Mouse (Mus musculus): ENCODE results near the gene Fam207a. TPM values are rescaled to one million over a fixed set of nuclear protein-coding genes. Genes with fewer than 3 reads are reported as not detected.

The Fam207a gene
- total and polyA plus RNA-seq, 2 experiments from 2014 or later = 16.1 to 18.1 TPM

GRCm38 (mm10) chr10:77448209-77448608 is 67.4 kb downstream of the Fam207a start:
- Histone ChIP-seq H3K27me3 (ENCODE audit: control insufficient read depth, insufficient read depth, low read length) (no peaks in the 10 kb centered on the region), H3K9me3 (replicated peaks; ENCODE audit: control insufficient read depth, low read length) (no peaks in the 10 kb centered on the region), H3K36me3 (replicated peaks; ENCODE audit: control insufficient read depth, insufficient read depth, low read length) (no peaks in the 10 kb centered on the region), H3K4me2 (ENCODE audit: low read depth, low read length) (no peak overlapping the region), H3K4me3 (ENCODE audit: low read depth, low read length) (no peak overlapping the region), H3K27ac (ENCODE audit: low read depth) (peak overlapping the region; percentile 83), H3K4me1 (ENCODE audit: control insufficient read depth, insufficient read depth) (peaks cover 33% of the 10 kb centered on the region), H3K9ac (replicated peaks; ENCODE audit: low read depth, low read length) (no peak overlapping the region)
- 65% methylated on average over 7 of the region's 7 CpGs for WGBS
- TF ChIP-seq CTCF (IDR thresholded peaks at IDR 0.05; ENCODE audit: low read depth) (no peak), EP300 (IDR thresholded peaks at IDR 0.05; ENCODE audit: low read depth) (no peak)
- ATAC-seq (ENCODE audit: insufficient read depth, low read depth) = no peak
- DNase-seq (ENCODE audit: low spot score) = no peak

DNA sequence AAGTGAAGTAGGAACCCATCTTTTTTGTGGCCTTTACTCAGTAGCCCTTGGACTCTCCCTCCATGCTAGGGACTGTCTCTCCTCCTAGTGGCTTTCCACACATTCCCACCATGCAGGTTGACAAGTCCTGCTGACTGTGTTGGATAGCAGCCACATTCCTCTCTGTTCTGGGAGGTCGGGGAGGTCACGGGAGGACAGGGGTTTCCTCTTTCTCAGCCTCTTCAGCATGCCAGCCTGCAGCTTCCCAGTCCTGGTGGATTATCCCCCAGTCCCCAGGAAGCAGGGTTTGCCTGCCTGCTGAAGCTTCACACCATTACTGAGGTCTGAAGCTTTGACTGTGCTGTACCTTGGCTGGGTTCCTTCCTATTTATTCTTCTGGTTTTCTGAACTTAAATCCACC is 67.8 kb downstream of the Fam207a start:
- peaks cover 33% of the 10 kb centered on the region for H3K4me1 ChIP-seq (ENCODE audit: control insufficient read depth, insufficient read depth)
- WGBS = 0% methylated on average over 2 of the region's 2 CpGs
- ATAC-seq (ENCODE audit: insufficient read depth, low read depth) (peak; percentile 82), DNase-seq (ENCODE audit: low spot score) (peak; percentile 81)
- TF ChIP-seq EP300 (IDR thresholded peaks at IDR 0.05; ENCODE audit: low read depth) (no peak; the same call in 1 of the 2 replicates), CTCF (IDR thresholded peaks at IDR 0.05; ENCODE audit: low read depth) (0 out of 2 replicates have a peak, but pooled peaks have one; percentile 28)
- no peak overlapping the region for H3K9ac ChIP-seq (replicated peaks; ENCODE audit: low read depth, low read length)
- H3K4me3 ChIP-seq (ENCODE audit: low read depth, low read length) = no peak overlapping the region
- no peaks in the 10 kb centered on the region for H3K9me3 ChIP-seq (replicated peaks; ENCODE audit: control insufficient read depth, low read length)
- peak overlapping the region; percentile 83 for H3K27ac ChIP-seq (ENCODE audit: low read depth)
- H3K4me2 ChIP-seq (ENCODE audit: low read depth, low read length) = no peak overlapping the region
- H3K36me3 ChIP-seq (replicated peaks; ENCODE audit: control insufficient read depth, insufficient read depth, low read length) = no peaks in the 10 kb centered on the region
- H3K27me3 ChIP-seq (ENCODE audit: control insufficient read depth, insufficient read depth, low read length) = no peaks in the 10 kb centered on the region

DNA sequence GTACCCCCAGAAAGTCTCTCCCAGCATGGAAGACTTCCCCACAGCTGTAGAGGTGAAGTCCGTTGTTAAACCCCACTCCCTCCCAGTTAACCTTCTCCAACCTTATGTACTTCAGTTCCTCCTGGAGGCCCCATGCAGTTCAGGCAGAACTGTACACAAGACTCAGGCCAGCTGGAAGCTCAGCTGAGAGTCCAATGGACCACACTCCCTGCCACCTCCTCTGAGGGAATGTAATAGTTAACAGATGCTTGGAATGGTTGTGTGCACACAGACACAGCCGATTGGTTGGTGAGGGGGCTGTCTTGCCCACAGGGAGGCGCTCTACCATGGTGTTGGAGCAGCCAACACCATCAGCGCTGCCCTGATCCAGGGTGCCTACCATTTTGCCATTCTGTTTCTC is 73.3 kb downstream of the Fam207a start:
- Histone ChIP-seq H3K9me3 (replicated peaks; ENCODE audit: control insufficient read depth, low read length) (no peaks in the 10 kb centered on the region), H3K4me1 (ENCODE audit: control insufficient read depth, insufficient read depth) (peaks cover 21% of the 10 kb centered on the region), H3K36me3 (replicated peaks; ENCODE audit: control insufficient read depth, insufficient read depth, low read length) (no peaks in the 10 kb centered on the region), H3K27ac (ENCODE audit: low read depth) (peak overlapping the region; percentile 88), H3K27me3 (ENCODE audit: control insufficient read depth, insufficient read depth, low read length) (no peaks in the 10 kb centered on the region), H3K4me2 (ENCODE audit: low read depth, low read length) (no peak overlapping the region), H3K9ac (replicated peaks; ENCODE audit: low read depth, low read length) (no peak overlapping the region), H3K4me3 (ENCODE audit: low read depth, low read length) (no peak overlapping the region)
- WGBS = 73% methylated on average over 4 of the region's 4 CpGs
- ATAC-seq (ENCODE audit: insufficient read depth, low read depth) (no peak), DNase-seq (ENCODE audit: low spot score) (no peak)
- no peak for TF ChIP-seq EP300 (IDR thresholded peaks at IDR 0.05; ENCODE audit: low read depth)
- peak; percentile 26; the same call in 1 of the 2 replicates for TF ChIP-seq CTCF (IDR thresholded peaks at IDR 0.05; ENCODE audit: low read depth)

DNA sequence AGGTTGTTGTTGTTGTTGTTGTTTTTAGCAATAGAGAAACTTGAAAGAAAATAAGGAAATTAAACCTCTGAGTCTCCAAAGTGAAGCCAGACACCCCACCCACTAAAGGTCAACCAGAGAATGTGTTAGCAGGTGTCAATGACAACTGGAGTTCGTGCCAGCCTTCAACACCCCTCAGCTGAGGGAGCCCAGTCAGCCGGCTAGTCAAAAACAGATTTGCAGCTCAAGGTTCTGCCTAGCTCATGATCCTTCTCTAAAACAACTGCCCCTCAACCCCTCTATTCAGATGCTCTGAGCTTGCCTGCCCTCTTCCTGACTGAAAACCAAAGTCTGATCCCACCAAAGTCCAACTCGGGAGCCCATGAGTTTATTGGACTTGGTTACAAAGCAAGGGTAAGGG is 73.8 kb downstream of the Fam207a start:
- ATAC-seq (ENCODE audit: insufficient read depth, low read depth) (peak; percentile 71), DNase-seq (ENCODE audit: low spot score) (peak; percentile 72)
- TF ChIP-seq EP300 (IDR thresholded peaks at IDR 0.05; ENCODE audit: low read depth) = 0 out of 2 replicates have a peak, but pooled peaks have one; percentile 47
- TF ChIP-seq CTCF (IDR thresholded peaks at IDR 0.05; ENCODE audit: low read depth) = no peak
- Histone ChIP-seq H3K9ac (replicated peaks; ENCODE audit: low read depth, low read length) (no peak overlapping the region), H3K4me1 (ENCODE audit: control insufficient read depth, insufficient read depth) (peaks cover 17% of the 10 kb centered on the region), H3K4me2 (ENCODE audit: low read depth, low read length) (no peak overlapping the region), H3K4me3 (ENCODE audit: low read depth, low read length) (no peak overlapping the region), H3K27me3 (ENCODE audit: control insufficient read depth, insufficient read depth, low read length) (no peaks in the 10 kb centered on the region), H3K36me3 (replicated peaks; ENCODE audit: control insufficient read depth, insufficient read depth, low read length) (no peaks in the 10 kb centered on the region), H3K9me3 (replicated peaks; ENCODE audit: control insufficient read depth, low read length) (no peaks in the 10 kb centered on the region), H3K27ac (ENCODE audit: low read depth) (peak overlapping the region; percentile 88)
- 45% methylated on average over 3 of the region's 3 CpGs for WGBS

DNA sequence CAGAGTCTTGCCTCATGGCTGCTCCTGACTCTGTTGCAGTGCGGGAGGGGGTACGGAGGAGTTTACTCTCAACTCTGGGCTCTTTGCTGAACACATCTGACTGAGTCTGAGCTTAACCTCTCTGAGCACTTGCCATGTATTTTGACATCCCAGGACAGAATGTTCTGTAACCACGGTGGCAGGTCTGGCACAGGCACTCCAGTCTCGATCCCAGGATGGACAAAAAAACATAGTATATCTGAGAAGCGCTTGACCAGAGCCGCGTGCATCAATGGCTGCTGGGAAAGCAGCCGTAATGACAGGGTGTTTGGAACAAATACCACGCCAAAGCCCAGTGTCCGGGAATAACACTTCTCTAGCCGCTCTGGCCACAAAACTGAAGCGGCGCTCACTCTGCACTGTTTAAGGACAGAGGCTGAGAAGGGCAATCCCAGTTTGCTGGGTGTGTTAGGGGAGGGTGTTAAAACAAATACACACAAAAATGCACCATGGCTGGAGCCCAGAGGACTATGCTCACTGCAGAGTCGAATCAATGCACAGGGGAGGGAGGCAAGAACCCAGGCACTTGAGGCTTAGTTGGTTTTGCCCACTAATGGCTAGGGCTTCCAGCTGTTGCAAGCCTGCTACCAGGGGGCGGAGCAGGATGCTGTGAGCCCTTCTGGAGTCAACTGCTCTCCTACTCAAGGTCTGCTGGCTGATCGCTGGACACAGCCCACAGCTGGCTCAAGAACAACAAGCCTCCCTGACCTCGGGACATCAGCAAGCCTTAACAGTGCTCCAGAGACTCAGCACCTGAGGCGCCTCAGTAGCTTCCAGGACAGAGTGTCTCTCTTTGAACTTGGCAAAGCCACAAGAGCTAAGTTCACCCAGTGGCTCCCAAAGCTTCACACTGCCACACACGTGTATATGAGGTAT is 74.5 kb downstream of the Fam207a start:
- ATAC-seq (ENCODE audit: insufficient read depth, low read depth) = peak; percentile 66
- WGBS = 30% methylated on average over 19 of the region's 19 CpGs
- H3K9ac ChIP-seq (replicated peaks; ENCODE audit: low read depth, low read length) = 0 out of 2 replicates have a peak overlapping the region, but pooled peaks have one; percentile 10

More for the DNA sequence above, 74.5 kb downstream of the Fam207a start:
- H3K4me2 ChIP-seq (ENCODE audit: low read depth, low read length) = peak overlapping the region; percentile 3
- H3K27ac ChIP-seq (ENCODE audit: low read depth) = peak overlapping the region; percentile 88
- no peaks in the 10 kb centered on the region for H3K9me3 ChIP-seq (replicated peaks; ENCODE audit: control insufficient read depth, low read length)
- H3K27me3 ChIP-seq (ENCODE audit: control insufficient read depth, insufficient read depth, low read length) = no peaks in the 10 kb centered on the region
- H3K36me3 ChIP-seq (replicated peaks; ENCODE audit: control insufficient read depth, insufficient read depth, low read length) = no peaks in the 10 kb centered on the region
- no peak overlapping the region for H3K4me3 ChIP-seq (ENCODE audit: low read depth, low read length)
- DNase-seq (ENCODE audit: low spot score) = peak; percentile 57
- peaks cover 17% of the 10 kb centered on the region for H3K4me1 ChIP-seq (ENCODE audit: control insufficient read depth, insufficient read depth)
- no peak for TF ChIP-seq CTCF (IDR thresholded peaks at IDR 0.05; ENCODE audit: low read depth)
- TF ChIP-seq EP300 (IDR thresholded peaks at IDR 0.05; ENCODE audit: low read depth) = peak; percentile 59; the same call in 1 of the 2 replicates
